Mouse (Mus musculus) liver, embryonic 11.5 days (tissue): Measurements from ENCODE around the gene She. TPM values are rescaled to one million over a fixed set of nuclear protein-coding genes. Genes with fewer than 3 reads are reported as not detected.

Experiments used
- ATAC-seq: fragments of 200-750 bp; cut with Nextera tagmentation; replicated peaks from 2 replicates; pipeline ENCODE4 v1.8.0; 2017; ENCODE audit warnings: moderate number of reproducible peaks, mild to moderate bottlenecking, moderate TSS enrichment, moderate library complexity; ENCODE audit not compliant: low FRiP score
- DNase-seq: peaks from one replicate; pipeline ENCODE4 v3.0.0-alpha.2; 2017; ENCODE audit warnings: low spot score
- H3K27ac ChIP-seq: fragments of 300-500 bp; sonication (generic); 2 replicates; pipeline ENCODE4 v1.5.1; 2014; ENCODE audit warnings: mild to moderate bottlenecking, low read depth, low read length, control low read depth
- H3K27me3 ChIP-seq: fragments of 300-500 bp; sonication (generic); replicated peaks from 2 replicates; pipeline ENCODE4 v1.6.1; 2014; ENCODE audit warnings: low read length, mixed read lengths; ENCODE audit not compliant: control insufficient read depth, insufficient read depth
- H3K36me3 ChIP-seq: fragments of 300-500 bp; sonication (generic); 2 replicates; pipeline ENCODE4 v1.6.1; 2014; ENCODE audit warnings: mild to moderate bottlenecking, low read length, moderate library complexity, mixed read lengths; ENCODE audit not compliant: control insufficient read depth, insufficient read depth
- H3K4me1 ChIP-seq: fragments of 300-500 bp; sonication (generic); replicated peaks from 2 replicates; pipeline ENCODE4 v1.6.1; 2014; ENCODE audit warnings: low read length, mixed read lengths; ENCODE audit not compliant: control insufficient read depth, insufficient read depth
- H3K4me2 ChIP-seq: fragments of 300-500 bp; sonication (generic); 2 replicates; pipeline ENCODE4 v1.6.1; 2014; ENCODE audit warnings: mild to moderate bottlenecking, control low read depth, moderate library complexity
- H3K4me3 ChIP-seq: fragments of 300-500 bp; sonication (generic); 2 replicates; pipeline ENCODE4 v1.5.1; 2014; ENCODE audit warnings: low read depth, low read length, control low read depth
- H3K9ac ChIP-seq: fragments of 300-500 bp; sonication (generic); 2 replicates; pipeline ENCODE4 v1.6.1; 2014; ENCODE audit warnings: low read depth, low read length, control low read depth
- H3K9me3 ChIP-seq: fragments of 300-500 bp; sonication (generic); 2 replicates; pipeline ENCODE4 v1.6.1; 2016; ENCODE audit warnings: low read length, inconsistent platforms, mixed read lengths; ENCODE audit not compliant: control insufficient read depth
- WGBS: fragments of 180-500 bp; shearing (Covaris S2); extraction: QIAGEN DNeasy Blood & Tissue Kit; methylation state at CpG from one replicate; pipeline ENCODE4 v1.1.7; 2014; 5-methylcytosine and 5-hydroxymethylcytosine counted together
- polyA plus RNA-seq: library from polyadenylated mRNA; unstranded; fragments of >200 nt; fragmentation: Nextera tagmentation; extraction: Ambion mirVana; gene quantifications from 2 replicates; pipeline ENCODE4 v1.2.1, GENCODE M21; 2014

She gene
- polyA plus RNA-seq, 1 experiment from 2014 or later, result 3.2 TPM

DNA sequence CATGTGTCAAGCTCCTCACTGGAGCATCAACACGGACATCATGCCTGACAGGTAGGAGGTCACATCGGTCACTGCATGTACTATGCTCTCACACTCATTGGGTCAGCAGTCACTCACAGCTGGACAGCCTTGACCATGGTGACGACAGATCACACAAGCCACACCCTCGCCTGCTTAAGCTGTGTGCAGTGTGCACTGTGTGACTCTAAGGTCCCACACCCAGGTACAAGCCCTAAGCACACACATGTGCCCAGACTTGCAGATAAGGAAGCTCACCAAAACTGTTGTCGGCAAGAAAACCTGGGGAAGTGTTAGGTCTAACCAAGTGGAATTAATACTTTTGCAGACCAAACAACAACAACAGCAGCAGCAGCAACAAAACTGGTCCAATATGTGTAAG is 23.3 kb upstream of the She start:
- Histone ChIP-seq H3K27ac (peak overlapping the region; percentile 65), H3K36me3 (no peaks in the 10 kb centered on the region), H3K4me1 (peaks cover 9% of the 10 kb centered on the region), H3K9me3 (no peaks in the 10 kb centered on the region), H3K27me3 (no peaks in the 10 kb centered on the region), H3K4me2 (peak overlapping the region; percentile 50), H3K9ac (peak overlapping the region; percentile 23; the same call in 1 of the 2 replicates), H3K4me3 (no peak overlapping the region)
- DNase-seq (no peak), ATAC-seq (peak; percentile 87)
- 60% methylated on average over 5 of the region's 5 CpGs for WGBS

DNA sequence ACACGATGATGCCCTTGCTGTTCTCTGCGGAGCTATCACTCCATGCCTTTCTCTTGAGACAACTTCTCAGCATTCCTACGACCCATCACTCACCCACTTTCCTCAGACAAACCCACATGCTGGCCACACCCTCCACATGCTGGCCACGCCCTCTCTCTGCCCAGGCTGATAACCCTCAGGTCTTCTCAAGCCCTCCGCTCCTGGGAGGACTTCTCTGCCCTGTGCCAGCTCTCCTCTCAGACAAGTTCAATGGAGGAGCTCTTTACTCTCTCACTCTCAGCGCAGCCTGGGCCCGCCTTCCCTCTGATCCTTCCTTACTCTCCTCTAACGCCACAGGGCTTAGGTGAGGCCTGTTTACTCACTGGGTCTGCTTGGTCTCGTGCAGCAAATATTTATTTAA is 22.5 kb upstream of the She start:
- peaks cover 9% of the 10 kb centered on the region for H3K4me1 ChIP-seq
- no peaks in the 10 kb centered on the region for H3K9me3 ChIP-seq
- 34% methylated on average over 9 of the region's 9 CpGs for WGBS
- H3K27me3 ChIP-seq, result no peaks in the 10 kb centered on the region
- peak; percentile 58 for DNase-seq
- H3K36me3 ChIP-seq, result no peaks in the 10 kb centered on the region
- no peak overlapping the region for H3K9ac ChIP-seq
- peak overlapping the region; percentile 50 for H3K4me2 ChIP-seq
- peak; percentile 93 for ATAC-seq
- H3K4me3 ChIP-seq, result no peak overlapping the region
- peak overlapping the region; percentile 65 for H3K27ac ChIP-seq

DNA sequence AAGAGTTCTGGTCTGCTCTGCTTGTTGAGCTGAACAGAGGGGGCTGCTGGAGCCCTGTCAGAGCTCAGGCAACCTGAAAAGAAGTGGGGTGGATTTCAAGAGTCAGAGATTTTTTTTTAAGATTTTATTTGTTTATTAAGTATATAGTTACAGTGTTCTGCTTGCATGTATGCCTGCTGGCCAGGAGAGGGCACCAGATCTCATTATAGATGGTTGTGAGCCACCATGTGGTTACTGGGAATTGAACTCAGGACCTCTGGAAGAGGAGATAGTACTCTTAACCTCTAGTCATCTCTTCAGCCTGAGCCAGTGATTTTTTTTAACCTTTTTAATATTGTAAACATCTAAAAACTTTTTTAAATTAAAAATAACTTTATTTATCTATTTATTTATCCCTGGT is 20.3 kb upstream of the She start:
- Histone ChIP-seq H3K4me1 (peaks cover 9% of the 10 kb centered on the region), H3K4me3 (no peak overlapping the region), H3K27me3 (no peaks in the 10 kb centered on the region), H3K27ac (no peak overlapping the region), H3K9ac (no peak overlapping the region), H3K4me2 (no peak overlapping the region), H3K9me3 (no peaks in the 10 kb centered on the region), H3K36me3 (no peaks in the 10 kb centered on the region)
- ATAC-seq (no peak), DNase-seq (no peak)

DNA sequence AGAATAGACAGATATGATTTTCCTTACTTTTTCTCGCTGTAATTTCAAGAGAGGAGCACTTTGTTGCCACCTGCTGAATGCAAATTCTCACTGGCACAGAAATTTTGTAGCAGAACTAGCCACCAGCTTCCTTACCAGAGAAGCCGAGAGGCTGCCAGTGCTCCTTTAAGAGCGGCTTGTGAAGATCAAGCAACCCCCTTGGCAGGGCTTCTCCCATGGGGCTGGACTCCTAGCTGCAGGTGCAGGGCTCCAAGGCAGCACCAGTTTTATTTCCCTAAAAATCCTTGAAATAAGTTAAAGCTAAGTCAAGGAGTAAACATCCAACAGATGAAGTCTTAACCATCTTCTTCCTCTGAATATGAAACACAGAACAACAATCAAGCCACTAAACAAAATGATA is 19.0 kb upstream of the She start:
- Histone ChIP-seq H3K4me2 (no peak overlapping the region), H3K4me3 (no peak overlapping the region), H3K4me1 (peaks cover 9% of the 10 kb centered on the region), H3K27me3 (no peaks in the 10 kb centered on the region), H3K27ac (no peak overlapping the region), H3K9ac (no peak overlapping the region), H3K36me3 (no peaks in the 10 kb centered on the region), H3K9me3 (no peaks in the 10 kb centered on the region)
- DNase-seq (no peak), ATAC-seq (no peak)
- WGBS, result 71% methylated on average over 3 of the region's 3 CpGs

DNA sequence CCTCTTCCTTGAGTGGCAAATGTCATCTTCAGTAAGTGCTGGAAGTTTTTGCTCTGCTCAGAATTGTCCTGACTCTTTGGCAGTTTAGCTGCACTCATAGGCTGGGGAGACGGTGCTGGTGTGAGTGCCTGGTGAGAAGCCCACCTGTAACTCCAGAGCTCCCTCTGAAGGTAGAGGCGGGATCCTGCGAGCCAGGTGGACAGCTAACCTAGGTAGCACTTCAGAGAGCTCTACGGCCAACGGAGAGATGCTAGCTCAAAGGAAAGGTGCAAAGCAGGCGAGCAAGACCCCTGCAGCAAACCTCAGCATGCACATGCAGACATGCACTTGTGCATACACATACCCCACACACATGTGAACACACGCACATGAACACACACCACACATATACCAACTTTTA is 17.1 kb upstream of the She start:
- H3K36me3 ChIP-seq, result no peaks in the 10 kb centered on the region
- no peaks in the 10 kb centered on the region for H3K4me1 ChIP-seq
- no peak overlapping the region for H3K27ac ChIP-seq
- no peaks in the 10 kb centered on the region for H3K27me3 ChIP-seq
- ATAC-seq (no peak), DNase-seq (no peak)
- no peak overlapping the region for H3K9ac ChIP-seq
- 72% methylated on average over 7 of the region's 7 CpGs for WGBS
- no peak overlapping the region for H3K4me3 ChIP-seq
- H3K9me3 ChIP-seq, result no peaks in the 10 kb centered on the region
- H3K4me2 ChIP-seq, result no peak overlapping the region

DNA sequence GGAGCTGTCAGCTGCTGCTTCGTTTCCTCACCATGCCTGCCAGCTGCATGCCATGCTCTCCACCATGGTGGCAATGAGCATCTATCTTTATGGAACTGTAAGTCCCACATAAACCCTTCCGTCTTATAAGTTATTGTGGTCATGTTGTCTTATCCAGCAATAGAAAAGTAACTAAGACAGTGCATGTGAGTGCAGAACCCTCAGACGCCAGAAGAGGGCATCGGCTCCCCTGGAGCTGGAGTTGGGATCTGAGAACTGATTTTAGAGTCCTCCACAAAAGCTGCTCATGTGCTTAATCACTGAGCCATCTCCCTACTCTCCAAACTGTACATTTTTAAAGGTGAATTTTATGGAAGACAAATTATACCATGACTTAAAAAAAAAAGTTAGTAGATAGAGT is 14.1 kb upstream of the She start:
- Histone ChIP-seq H3K36me3 (no peaks in the 10 kb centered on the region), H3K27me3 (no peaks in the 10 kb centered on the region), H3K4me1 (peaks cover 12% of the 10 kb centered on the region), H3K4me2 (no peak overlapping the region), H3K27ac (no peak overlapping the region), H3K9ac (no peak overlapping the region), H3K9me3 (no peaks in the 10 kb centered on the region), H3K4me3 (no peak overlapping the region)
- ATAC-seq (no peak), DNase-seq (no peak)
- 40% methylated on average over 4 of the region's 4 CpGs for WGBS

DNA sequence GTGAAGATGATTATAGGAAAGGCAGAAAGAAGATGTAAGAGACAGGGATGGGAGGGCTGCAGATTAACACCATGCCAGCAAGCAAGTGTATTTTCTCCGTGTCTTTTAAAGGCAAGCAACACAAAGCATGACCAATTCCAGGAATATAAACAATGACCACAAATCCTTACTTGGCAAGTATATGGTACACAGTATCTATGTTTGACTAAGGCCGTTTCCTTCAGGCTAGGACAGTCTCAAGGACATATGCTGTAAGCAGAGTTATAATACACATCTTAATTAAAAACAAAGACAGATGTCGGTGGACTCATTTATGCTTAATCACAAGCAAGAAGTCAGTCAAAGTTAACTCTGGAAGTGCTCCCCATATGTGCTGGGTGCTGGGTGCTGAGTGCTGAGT is 12.6 kb upstream of the She start:
- ATAC-seq (no peak), DNase-seq (no peak)
- Histone ChIP-seq H3K4me3 (no peak overlapping the region), H3K9ac (no peak overlapping the region), H3K27ac (no peak overlapping the region), H3K4me2 (no peak overlapping the region), H3K36me3 (no peaks in the 10 kb centered on the region), H3K4me1 (peaks cover 12% of the 10 kb centered on the region), H3K9me3 (no peaks in the 10 kb centered on the region), H3K27me3 (no peaks in the 10 kb centered on the region)
- 76% methylated on average over 3 of the region's 3 CpGs for WGBS

DNA sequence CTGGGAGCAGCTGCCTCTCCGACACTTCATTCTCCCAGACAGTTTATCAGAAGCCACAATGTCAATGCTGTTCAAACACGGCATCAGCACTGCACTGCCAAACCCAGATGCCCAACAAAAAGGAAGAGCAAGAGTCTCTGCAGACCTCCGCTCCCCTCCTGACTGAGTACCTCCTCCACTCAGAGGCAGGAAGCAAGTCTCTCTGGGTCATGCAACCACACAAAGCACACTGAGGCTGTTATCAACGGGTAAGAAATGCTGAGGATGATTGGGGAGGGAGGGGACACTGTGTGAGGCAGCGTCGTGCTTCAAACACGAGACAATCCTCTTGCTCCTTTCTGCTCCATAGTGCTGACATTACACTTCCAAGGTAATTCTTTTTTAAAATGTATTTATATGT is 11.3 kb upstream of the She start:
- H3K4me3 ChIP-seq, result no peak overlapping the region
- DNase-seq (no peak), ATAC-seq (no peak)
- H3K9me3 ChIP-seq, result no peaks in the 10 kb centered on the region
- H3K4me1 ChIP-seq, result peaks cover 12% of the 10 kb centered on the region
- peak overlapping the region; percentile 28; the same call in 1 of the 2 replicates for H3K4me2 ChIP-seq
- H3K36me3 ChIP-seq, result no peaks in the 10 kb centered on the region
- 28% methylated on average over 7 of the region's 7 CpGs for WGBS
- H3K27ac ChIP-seq, result no peak overlapping the region
- no peaks in the 10 kb centered on the region for H3K27me3 ChIP-seq
- no peak overlapping the region for H3K9ac ChIP-seq

DNA sequence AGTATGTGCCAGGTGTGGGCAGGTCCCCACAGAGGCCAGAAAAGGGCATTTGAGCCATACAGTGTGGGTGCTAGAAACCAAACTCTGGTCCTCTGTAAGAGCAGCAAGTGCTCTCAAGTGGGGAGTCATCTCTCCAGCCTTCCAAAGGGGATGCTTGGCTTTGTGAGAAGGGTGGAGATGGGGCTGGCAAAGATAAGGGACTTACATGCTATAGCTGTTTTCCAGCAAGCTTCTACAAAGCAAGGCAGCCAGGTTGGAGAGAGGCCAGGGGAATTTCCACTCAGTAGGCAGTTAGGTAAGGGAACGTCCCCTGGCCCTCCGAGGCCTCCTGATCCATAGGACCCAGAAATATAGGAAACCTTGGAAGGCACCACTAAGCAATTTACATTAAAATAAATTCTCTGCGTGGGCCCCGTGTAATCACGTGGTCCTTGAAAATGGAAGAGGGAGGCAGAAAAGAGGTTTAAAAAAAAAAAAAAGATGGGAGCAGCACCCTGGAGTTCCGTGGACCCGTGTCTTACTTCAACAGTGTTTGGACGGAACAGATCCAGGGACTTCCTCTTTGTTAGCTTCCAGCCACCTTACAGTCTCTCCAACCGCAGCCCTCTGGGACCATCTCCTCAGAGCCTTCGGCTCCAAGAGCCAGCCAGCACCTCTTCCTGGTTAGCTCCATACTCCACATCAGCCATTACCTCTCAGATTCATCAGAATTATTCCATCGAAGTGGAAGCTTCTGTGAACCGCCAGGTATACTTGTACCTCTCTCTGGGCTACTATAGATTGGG is 10.7 kb upstream of the She start:
- Histone ChIP-seq H3K9me3 (no peaks in the 10 kb centered on the region), H3K27ac (no peak overlapping the region), H3K4me3 (no peak overlapping the region), H3K4me2 (peak overlapping the region; percentile 28), H3K36me3 (no peaks in the 10 kb centered on the region), H3K27me3 (no peaks in the 10 kb centered on the region), H3K9ac (no peak overlapping the region), H3K4me1 (peaks cover 12% of the 10 kb centered on the region)
- DNase-seq (no peak), ATAC-seq (no peak; the same call in 1 of the 2 replicates)
- 72% methylated on average over 12 of the region's 12 CpGs for WGBS
